Mouse (Mus musculus): ENCODE data around the gene Tmsb4x. TPM values are rescaled to one million over a fixed set of nuclear protein-coding genes. Genes with fewer than 3 reads are reported as not detected.
A peak's percentile ranks its signal among the peaks of the same experiment; 100 is the strongest.

Tmsb4x gene
- polyA plus RNA-seq (2012; rRNA removed), result 442 and 583 TPM in 2 replicates

DNA sequence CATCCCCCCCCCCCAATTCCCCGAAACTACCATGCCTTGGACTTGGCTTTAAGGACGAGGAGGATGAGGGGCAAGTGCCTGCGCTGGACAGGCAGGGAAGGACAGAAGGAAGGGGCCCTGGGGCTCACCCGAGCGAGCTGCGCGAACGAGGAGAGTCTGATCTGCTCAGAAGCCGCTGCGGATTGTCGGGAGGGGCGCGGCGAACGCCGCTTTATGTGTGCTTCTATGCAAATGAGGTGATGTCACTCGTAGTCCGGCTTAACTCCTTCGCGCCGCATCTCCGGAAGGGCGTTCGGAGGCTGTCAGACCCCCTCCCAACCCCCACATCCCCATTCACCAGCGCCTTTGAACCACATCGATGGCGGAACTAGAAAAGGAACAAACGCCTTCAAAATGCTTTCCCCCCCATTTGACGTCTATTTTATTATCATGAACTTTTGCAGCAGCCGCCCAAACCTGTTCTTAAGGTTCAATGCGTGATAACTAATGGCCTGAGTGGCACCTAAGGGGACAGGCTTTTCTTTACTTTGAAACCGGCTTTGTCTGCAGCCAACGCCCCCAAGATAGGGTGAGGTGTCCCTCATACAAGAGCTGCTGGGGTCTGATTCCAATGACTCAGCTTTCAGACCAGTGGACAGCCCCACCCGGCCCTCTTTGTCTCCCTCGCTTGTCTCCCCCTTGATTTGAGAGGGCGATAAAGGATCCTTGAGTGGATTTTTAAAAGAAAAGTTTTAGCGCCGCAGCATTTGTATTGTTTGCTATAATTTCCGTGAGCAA is at the start of gene Tmsb4x:
Gene Tmsb4x (minus strand): TSS at position 338 of the 777 bp plus-strand sequence.
- Histone ChIP-seq H3K27ac (ENCODE audit: control insufficient read depth, insufficient read depth, low read length) (peak within 1 kb of the TSS; percentile 96), H3K36me3 (ENCODE audit: control insufficient read depth, insufficient read depth, low read length) (peaks cover 13% of the 10 kb centered on the region), H3K4me3 (ENCODE audit: control insufficient read depth, insufficient read depth, low read length) (peak within 1 kb of the TSS; percentile 97), H3K4me1 (replicated peaks; ENCODE audit: control insufficient read depth, insufficient read depth, low read length) (peaks cover 21% of the 10 kb centered on the region), H3K27me3 (ENCODE audit: control insufficient read depth, insufficient read depth, low read length) (no peaks in the 10 kb centered on the region)
- 2% methylated on average over 39 of the region's 39 CpGs for WGBS
- peak; percentile 98 for TF ChIP-seq POLR2A (IDR thresholded peaks at IDR 0.05; ENCODE audit: control insufficient read depth, extremely low read depth, insufficient read depth, low read length, poor library complexity)
- TF ChIP-seq CTCF (IDR thresholded peaks at IDR 0.05; ENCODE audit: borderline replicate concordance, control insufficient read depth, extremely low read depth, insufficient read depth, low read length, poor library complexity), result no peak
- DNase-seq, result peak; percentile 85

- WGBS, result 96% methylated on average over 3 of the region's 3 CpGs
- Histone ChIP-seq H3K4me3 (ENCODE audit: control insufficient read depth, insufficient read depth, low read length) (no peak overlapping the region), H3K27ac (ENCODE audit: control insufficient read depth, insufficient read depth, low read length) (no peak overlapping the region), H3K36me3 (ENCODE audit: control insufficient read depth, insufficient read depth, low read length) (no peaks in the 10 kb centered on the region), H3K27me3 (ENCODE audit: control insufficient read depth, insufficient read depth, low read length) (no peaks in the 10 kb centered on the region), H3K4me1 (replicated peaks; ENCODE audit: control insufficient read depth, insufficient read depth, low read length) (no peaks in the 10 kb centered on the region)
- no peak for TF ChIP-seq POLR2A (IDR thresholded peaks at IDR 0.05; ENCODE audit: control insufficient read depth, extremely low read depth, insufficient read depth, low read length, poor library complexity)
- DNase-seq, result no peak
Measured at GRCm38 (mm10) chrX:167241736-167242135, 32.6 kb upstream of the Tmsb4x start.

- TF ChIP-seq POLR2A (IDR thresholded peaks at IDR 0.05; ENCODE audit: control insufficient read depth, extremely low read depth, insufficient read depth, low read length, poor library complexity), result no peak
- TF ChIP-seq CTCF (IDR thresholded peaks at IDR 0.05; ENCODE audit: borderline replicate concordance, control insufficient read depth, extremely low read depth, insufficient read depth, low read length, poor library complexity), result no peak
- Histone ChIP-seq H3K4me1 (replicated peaks; ENCODE audit: control insufficient read depth, insufficient read depth, low read length) (no peaks in the 10 kb centered on the region), H3K27ac (ENCODE audit: control insufficient read depth, insufficient read depth, low read length) (no peak overlapping the region), H3K4me3 (ENCODE audit: control insufficient read depth, insufficient read depth, low read length) (no peak overlapping the region), H3K27me3 (ENCODE audit: control insufficient read depth, insufficient read depth, low read length) (no peaks in the 10 kb centered on the region), H3K36me3 (ENCODE audit: control insufficient read depth, insufficient read depth, low read length) (no peaks in the 10 kb centered on the region)
- WGBS, result 85% methylated on average over 9 of the region's 9 CpGs
- DNase-seq, result no peak
Measured at GRCm38 (mm10) chrX:167239293-167239921, 30.3 kb upstream of the Tmsb4x start.

- Histone ChIP-seq H3K27ac (ENCODE audit: control insufficient read depth, insufficient read depth, low read length) (peak overlapping the region; percentile 49), H3K27me3 (ENCODE audit: control insufficient read depth, insufficient read depth, low read length) (no peaks in the 10 kb centered on the region), H3K36me3 (ENCODE audit: control insufficient read depth, insufficient read depth, low read length) (no peaks in the 10 kb centered on the region), H3K4me1 (replicated peaks; ENCODE audit: control insufficient read depth, insufficient read depth, low read length) (peaks cover 21% of the 10 kb centered on the region), H3K4me3 (ENCODE audit: control insufficient read depth, insufficient read depth, low read length) (no peak overlapping the region)
- DNase-seq, result peak; percentile 77
- WGBS, result 52% methylated on average over 9 of the region's 9 CpGs
- TF ChIP-seq CTCF (IDR thresholded peaks at IDR 0.05; ENCODE audit: borderline replicate concordance, control insufficient read depth, extremely low read depth, insufficient read depth, low read length, poor library complexity) (no peak), POLR2A (IDR thresholded peaks at IDR 0.05; ENCODE audit: control insufficient read depth, extremely low read depth, insufficient read depth, low read length, poor library complexity) (no peak)
Measured at GRCm38 (mm10) chrX:167233104-167233687, 24.1 kb upstream of the Tmsb4x start.

DNA sequence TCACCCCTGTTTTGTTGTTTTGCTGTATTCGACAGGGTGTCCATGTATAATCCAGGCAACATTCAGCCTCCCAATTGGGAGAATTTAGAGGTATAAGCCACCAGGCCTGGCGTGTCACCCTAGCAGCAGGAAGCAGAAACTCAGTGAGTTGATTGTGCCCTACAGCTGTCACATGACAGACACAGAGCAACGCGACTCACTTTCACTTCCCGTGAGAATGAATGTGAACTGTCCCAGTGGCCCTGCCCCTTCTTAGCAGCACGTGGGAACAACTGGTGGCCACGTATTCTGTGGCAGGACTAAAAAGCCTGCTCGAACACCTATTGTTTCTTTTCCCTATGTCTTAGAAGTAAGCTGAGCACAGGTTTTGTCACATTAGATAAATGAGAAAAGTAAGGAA is 22.0 kb upstream of the Tmsb4x start:
- TF ChIP-seq CTCF (IDR thresholded peaks at IDR 0.05; ENCODE audit: borderline replicate concordance, control insufficient read depth, extremely low read depth, insufficient read depth, low read length, poor library complexity), result no peak
- no peak for TF ChIP-seq POLR2A (IDR thresholded peaks at IDR 0.05; ENCODE audit: control insufficient read depth, extremely low read depth, insufficient read depth, low read length, poor library complexity)
- Histone ChIP-seq H3K4me3 (ENCODE audit: control insufficient read depth, insufficient read depth, low read length) (no peak overlapping the region), H3K4me1 (replicated peaks; ENCODE audit: control insufficient read depth, insufficient read depth, low read length) (peaks cover 37% of the 10 kb centered on the region), H3K27ac (ENCODE audit: control insufficient read depth, insufficient read depth, low read length) (0 out of 2 replicates have a peak overlapping the region, but pooled peaks have one; percentile 10), H3K27me3 (ENCODE audit: control insufficient read depth, insufficient read depth, low read length) (no peaks in the 10 kb centered on the region), H3K36me3 (ENCODE audit: control insufficient read depth, insufficient read depth, low read length) (no peaks in the 10 kb centered on the region)
- WGBS, result 20% methylated on average over 8 of the region's 8 CpGs
- peak; percentile 40 for DNase-seq

DNA sequence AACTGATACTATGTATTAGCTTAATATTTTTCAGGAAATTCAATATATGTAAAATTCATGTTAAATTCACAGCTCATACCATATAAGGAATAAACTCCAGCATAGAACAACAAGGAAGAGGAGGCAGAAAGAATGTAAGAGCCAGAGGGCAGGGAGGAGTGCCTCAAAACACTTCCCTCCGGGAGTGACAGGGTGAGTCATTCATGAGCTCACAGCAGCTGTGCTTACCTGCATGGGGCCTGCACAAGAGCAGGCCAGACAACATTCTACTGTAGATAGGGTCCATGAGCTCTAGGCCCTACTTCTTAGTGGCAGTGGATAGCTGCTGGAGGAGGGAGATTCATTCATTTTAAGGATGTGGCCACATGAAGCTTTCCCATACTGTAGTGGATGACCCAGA is 20.7 kb upstream of the Tmsb4x start:
- Histone ChIP-seq H3K36me3 (ENCODE audit: control insufficient read depth, insufficient read depth, low read length) (no peaks in the 10 kb centered on the region), H3K4me3 (ENCODE audit: control insufficient read depth, insufficient read depth, low read length) (no peak overlapping the region), H3K27ac (ENCODE audit: control insufficient read depth, insufficient read depth, low read length) (no peak overlapping the region; the same call in 1 of the 2 replicates), H3K4me1 (replicated peaks; ENCODE audit: control insufficient read depth, insufficient read depth, low read length) (peaks cover 43% of the 10 kb centered on the region), H3K27me3 (ENCODE audit: control insufficient read depth, insufficient read depth, low read length) (no peaks in the 10 kb centered on the region)
- TF ChIP-seq POLR2A (IDR thresholded peaks at IDR 0.05; ENCODE audit: control insufficient read depth, extremely low read depth, insufficient read depth, low read length, poor library complexity) (no peak), CTCF (IDR thresholded peaks at IDR 0.05; ENCODE audit: borderline replicate concordance, control insufficient read depth, extremely low read depth, insufficient read depth, low read length, poor library complexity) (no peak)
- WGBS, result 88% methylated on average over 1 of the region's 1 CpGs
- no peak for DNase-seq
